18 mouse cellular contexts compared by ENCODE assay signal in genomic region chr14:64584221-64584620, GRCm38 (mm10).
DNase-seq lines count a peak whose midpoint lies in the region; ATAC-seq and TF ChIP-seq lines count a peak whose summit lies in the region.
"Had no signal": no experiment of that assay in that cellular context is flagged by ENCODE, and none has a peak within 500 bp of the region (broad histone marks: within the 10 kb centered on the region; RNA-seq: fewer than 3 reads in every experiment).

No protein-coding gene starts in this region.

- ATAC-seq in hindbrain, embryonic 12.5 days (ENCODE audit: low FRiP score) = no peak
- ATAC-seq in hindbrain, embryonic 15.5 days (ENCODE audit: low FRiP score, low read depth) = no peak
- no peak for ATAC-seq in neural tube, embryonic 14.5 days (ENCODE audit: low read depth)
- no peak for ATAC-seq in erythroblast, adult 5-6 weeks (replicated peaks; ENCODE audit: low FRiP score, poor library complexity, severe bottlenecking)
- no peak for ATAC-seq in erythroid progenitor cell, adult 5-6 weeks (replicated peaks; ENCODE audit: low FRiP score, poor library complexity, severe bottlenecking)

- H3K9me3 ChIP-seq in hindbrain, embryonic 12.5 days (replicated peaks) = no peaks in the 10 kb centered on the region
- no peaks in the 10 kb centered on the region for H3K9me3 ChIP-seq in hindbrain, embryonic 15.5 days
- no peaks in the 10 kb centered on the region for H3K9me3 ChIP-seq in neural tube, embryonic 14.5 days (ENCODE audit: control insufficient read depth, low read length)
- H3K9me3 ChIP-seq: embryonic facial prominence, embryonic 13.5 days; neural tube, embryonic 12.5 days had no signal

- 63% methylated on average over 5 of the region's 5 CpGs for WGBS in hindbrain, embryonic 12.5 days
- 45% methylated on average over 5 of the region's 5 CpGs for WGBS in hindbrain, embryonic 15.5 days
- 42% methylated on average over 5 of the region's 5 CpGs for WGBS in neural tube, embryonic 14.5 days

- H3K4me2 ChIP-seq in hindbrain, embryonic 12.5 days (replicated peaks) = no peak overlapping the region
- H3K4me2 ChIP-seq in hindbrain, embryonic 15.5 days = peak overlapping the region; percentile 11; the same call in 1 of the 2 replicates
- H3K4me2 ChIP-seq in neural tube, embryonic 14.5 days (ENCODE audit: low read depth, low read length) = peak overlapping the region; percentile 19; the same call in 1 of the 2 replicates
- H3K4me2 ChIP-seq: embryonic facial prominence, embryonic 13.5 days had no signal

- H3K9ac ChIP-seq in hindbrain, embryonic 12.5 days = no peak overlapping the region
- H3K9ac ChIP-seq in hindbrain, embryonic 15.5 days = no peak overlapping the region
- H3K9ac ChIP-seq in neural tube, embryonic 14.5 days (replicated peaks; ENCODE audit: low read depth, low read length) = peak overlapping the region; percentile 34; the same call in 1 of the 2 replicates
- H3K9ac ChIP-seq: embryonic facial prominence, embryonic 13.5 days; liver, embryonic 14.5 days had no signal

- H3K4me1 ChIP-seq in hindbrain, embryonic 12.5 days = peaks cover 52% of the 10 kb centered on the region
- H3K4me1 ChIP-seq in hindbrain, embryonic 15.5 days (replicated peaks) = peaks cover 60% of the 10 kb centered on the region
- H3K4me1 ChIP-seq in neural tube, embryonic 14.5 days (ENCODE audit: control insufficient read depth, insufficient read depth, low read length) = peaks cover 40% of the 10 kb centered on the region

- no peaks in the 10 kb centered on the region for H3K36me3 ChIP-seq in hindbrain, embryonic 12.5 days
- no peaks in the 10 kb centered on the region for H3K36me3 ChIP-seq in hindbrain, embryonic 15.5 days
- no peaks in the 10 kb centered on the region for H3K36me3 ChIP-seq in neural tube, embryonic 14.5 days (ENCODE audit: control insufficient read depth, insufficient read depth, low read length)
- H3K36me3 ChIP-seq: embryonic facial prominence, embryonic 13.5 days; neural tube, embryonic 12.5 days had no signal

- no peak for TF ChIP-seq CTCF in layer of hippocampus, adult 2 months (conservative IDR thresholded peaks at IDR 0.05)

- peaks cover 34% of the 10 kb centered on the region for H3K27me3 ChIP-seq in hindbrain, embryonic 12.5 days
- H3K27me3 ChIP-seq in hindbrain, embryonic 15.5 days = no peaks in the 10 kb centered on the region
- no peaks in the 10 kb centered on the region for H3K27me3 ChIP-seq in neural tube, embryonic 14.5 days (ENCODE audit: control insufficient read depth, insufficient read depth, low read length)

- H3K27ac ChIP-seq in layer of hippocampus, adult 2 months = peak overlapping the region; percentile 77
- H3K27ac ChIP-seq in hindbrain, embryonic 12.5 days = peak overlapping the region; percentile 99; the same call in 1 of the 2 replicates
- peak overlapping the region; percentile 87 for H3K27ac ChIP-seq in hindbrain, embryonic 15.5 days (replicated peaks)
- H3K27ac ChIP-seq in neural tube, embryonic 14.5 days (ENCODE audit: low read depth, low read length) = peak overlapping the region; percentile 77; the same call in 1 of the 2 replicates
- H3K27ac ChIP-seq: embryonic facial prominence, embryonic 13.5 days; liver, embryonic 14.5 days; macrophage had no signal

- DNase-seq in layer of hippocampus, adult 2 months (ENCODE audit: low spot score in 2 of 2) = no peak
- no peak for DNase-seq in layer of hippocampus, adult 18-20 months (ENCODE audit: low spot score in 2 of 2)
- DNase-seq: cerebellum, adult 2 months; gastrocnemius, postnatal 36 days; kidney, adult 11 months; right cerebral cortex, postnatal 14 days; spleen, adult 18-20 months; thymus, adult 18-20 months; thymus, postnatal 4 days had no signal

- no peak overlapping the region for H3K4me3 ChIP-seq in layer of hippocampus, adult 2 months
- no peak overlapping the region for H3K4me3 ChIP-seq in hindbrain, embryonic 12.5 days
- no peak overlapping the region for H3K4me3 ChIP-seq in hindbrain, embryonic 15.5 days
- H3K4me3 ChIP-seq in neural tube, embryonic 14.5 days (ENCODE audit: low read depth, low read length) = no peak overlapping the region
- H3K4me3 ChIP-seq: embryonic facial prominence, embryonic 13.5 days; neural tube, embryonic 12.5 days had no signal
